Comparison of ENCODE assay signal across 9 mouse cellular contexts in the genomic region with DNA sequence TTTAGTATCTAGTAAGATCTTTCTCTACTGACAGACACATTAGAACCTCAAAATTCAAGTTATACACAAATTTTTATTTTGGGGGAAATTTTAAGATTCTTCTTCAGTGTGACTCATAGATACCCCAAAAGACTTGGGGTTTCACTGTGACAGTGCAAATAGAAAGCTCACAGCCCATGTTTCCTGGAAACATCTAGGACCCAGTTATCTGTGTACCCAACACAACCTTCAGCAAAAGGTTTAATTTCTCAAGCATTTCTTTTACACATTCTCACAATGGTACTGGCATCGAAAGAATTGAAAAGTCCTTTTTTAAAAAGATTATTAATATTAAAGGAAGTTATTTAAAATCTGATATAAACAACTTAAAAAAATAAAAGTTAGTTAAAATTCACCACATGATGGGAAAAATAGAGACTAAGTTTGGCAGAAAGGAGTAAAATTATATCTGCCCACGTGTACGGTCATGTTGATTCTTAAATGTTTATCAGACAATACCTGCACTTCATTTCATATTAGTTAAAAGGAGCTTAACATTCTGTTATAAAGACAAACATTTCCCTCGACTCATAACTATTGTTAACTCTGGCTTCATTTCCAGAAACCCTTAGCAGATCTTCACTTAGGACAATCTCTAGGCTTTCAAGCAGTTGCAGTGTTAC. TPM values are rescaled to one million over a fixed set of nuclear protein-coding genes. Genes with fewer than 3 reads are reported as not detected.
A peak's percentile ranks its signal among the peaks of the same experiment; 100 is the strongest.
DNase-seq lines count a peak whose midpoint lies in the region; ATAC-seq and TF ChIP-seq lines count a peak whose summit lies in the region.
"Had no signal": no experiment of that assay in that cellular context is flagged by ENCODE, and none has a peak within 500 bp of the region (broad histone marks: within the 10 kb centered on the region; RNA-seq: fewer than 3 reads in every experiment).

No protein-coding gene starts in this region.

- H3K9me3 ChIP-seq in megakaryocyte, embryonic 14.5 days = no peaks in the 10 kb centered on the region
- no peaks in the 10 kb centered on the region for H3K9me3 ChIP-seq in embryonic facial prominence, embryonic 15.5 days (replicated peaks)
- H3K9me3 ChIP-seq in limb, embryonic 10.5 days (replicated peaks) = no peaks in the 10 kb centered on the region

- peak overlapping the region; percentile 96 for H3K4me3 ChIP-seq in megakaryocyte, embryonic 14.5 days (replicated peaks)
- peak overlapping the region; percentile 79 for H3K4me3 ChIP-seq in embryonic facial prominence, embryonic 15.5 days (replicated peaks)
- H3K4me3 ChIP-seq in limb, embryonic 10.5 days = peak overlapping the region; percentile 85
- peak overlapping the region; percentile 70 for H3K4me3 ChIP-seq in olfactory bulb, adult 2 months (ENCODE audit: insufficient read depth, low read depth, low read length)

- ATAC-seq in megakaryocyte, adult 5-6 weeks (ENCODE audit: poor library complexity, severe bottlenecking) = no peak
- ATAC-seq in embryonic facial prominence, embryonic 15.5 days (ENCODE audit: insufficient number of reproducible peaks, low FRiP score, low TSS enrichment, low read depth) = no peak
- ATAC-seq in frontal cortex, adult (ENCODE audit: low TSS enrichment) = no peak

- peaks cover 30% of the 10 kb centered on the region for H3K36me3 ChIP-seq in megakaryocyte, embryonic 14.5 days (replicated peaks; ENCODE audit: low read length)
- peaks cover 11% of the 10 kb centered on the region; the same call in 1 of the 2 replicates for H3K36me3 ChIP-seq in embryonic facial prominence, embryonic 15.5 days
- H3K36me3 ChIP-seq in limb, embryonic 10.5 days = peaks cover 17% of the 10 kb centered on the region

- H3K9ac ChIP-seq in embryonic facial prominence, embryonic 15.5 days = peak overlapping the region; percentile 74

- 19% methylated on average over 4 of the region's 4 CpGs for WGBS in embryonic facial prominence, embryonic 15.5 days
- 45% methylated on average over 4 of the region's 4 CpGs for WGBS in limb, embryonic 10.5 days
- whole genome bisulfite sequencing in olfactory bulb, adult 2 months = 41% methylated on average over 4 of the region's 4 CpGs

- TF ChIP-seq POLR2A in olfactory bulb, adult 2 months (IDR thresholded peaks at IDR 0.05; ENCODE audit: insufficient read depth, low read depth, low read length) = no peak

- no peak for TF ChIP-seq CTCF in olfactory bulb, adult 2 months (IDR thresholded peaks at IDR 0.05; ENCODE audit: insufficient read depth, low read depth, low read length)

- peaks cover 48% of the 10 kb centered on the region for H3K4me1 ChIP-seq in megakaryocyte, embryonic 14.5 days
- H3K4me1 ChIP-seq in embryonic facial prominence, embryonic 15.5 days = peaks cover 15% of the 10 kb centered on the region
- H3K4me1 ChIP-seq in limb, embryonic 10.5 days = peaks cover 36% of the 10 kb centered on the region
- H3K4me1 ChIP-seq in olfactory bulb, adult 2 months (ENCODE audit: control insufficient read depth, insufficient read depth, low read length) = no peaks in the 10 kb centered on the region

- peak overlapping the region; percentile 58 for H3K4me2 ChIP-seq in embryonic facial prominence, embryonic 15.5 days (replicated peaks)

- no peak for DNase-seq in limb, embryonic 10.5 days (ENCODE audit: low spot score)
- DNase-seq in embryo, embryonic 11 days = no peak
- no peak for DNase-seq in cerebellum, adult 8-10 months
- DNase-seq: cerebellum, adult 11-12 months had no signal

- no peaks in the 10 kb centered on the region for H3K27me3 ChIP-seq in megakaryocyte, embryonic 14.5 days (replicated peaks)
- no peaks in the 10 kb centered on the region for H3K27me3 ChIP-seq in embryonic facial prominence, embryonic 15.5 days
- H3K27me3 ChIP-seq in limb, embryonic 10.5 days (ENCODE audit: low read depth, poor library complexity, severe bottlenecking) = no peaks in the 10 kb centered on the region

- peak overlapping the region; percentile 96 for H3K27ac ChIP-seq in embryonic facial prominence, embryonic 15.5 days (replicated peaks)
- peak overlapping the region; percentile 97 for H3K27ac ChIP-seq in limb, embryonic 10.5 days
- H3K27ac ChIP-seq in olfactory bulb, adult 2 months (ENCODE audit: insufficient read depth, low read depth, low read length) = no peak overlapping the region

RNA-seq across cellular contexts. Expression of gene D16Ertd472e, which starts 1.2 kb away (rescaled TPM):
- polyA plus RNA-seq in megakaryocyte, embryonic 14.5 days (2012; ENCODE audit: insufficient read depth, low replicate concordance) = 14.9 and 19.1 TPM in 2 replicates
- 10.9 and 15.6 TPM in 2 replicates for total RNA-seq in megakaryocyte, adult 5-6 weeks (2015)
- 16.5 and 17.8 TPM in 2 replicates for total RNA-seq in megakaryocyte, adult 5-6 weeks (2017)
- 25.4 and 27.6 TPM in 2 replicates for polyA plus RNA-seq in embryonic facial prominence, embryonic 15.5 days (2015; fragmentation: Nextera tagmentation; extraction: Ambion mirVana)
- 23.7 and 24.5 TPM in 2 replicates for polyA plus RNA-seq in limb, embryonic 10.5 days (2016; fragmentation: Nextera tagmentation; extraction: Ambion mirVana)
- polyA plus RNA-seq in olfactory bulb, adult 2 months (2012; ENCODE audit: insufficient read depth, insufficient read length, low replicate concordance, missing spikeins) = not detected in 2 replicates
